Mouse (Mus musculus) midbrain, embryonic 10.5 days (tissue): ENCODE data around the gene Steap3. TPM values are rescaled to one million over a fixed set of nuclear protein-coding genes. Genes with fewer than 3 reads are reported as not detected.

Experiments used
- DNase-seq: peaks from one replicate; pipeline ENCODE4 v3.0.0-alpha.2; 2017; ENCODE audit warnings: low spot score
- H3K27ac ChIP-seq: fragments of 300-500 bp; sonication (generic); replicated peaks from 2 replicates; pipeline ENCODE4 v1.5.1; 2016; ENCODE audit warnings: mild to moderate bottlenecking
- H3K27me3 ChIP-seq: fragments of 300-500 bp; sonication (generic); 2 replicates; pipeline ENCODE4 v1.6.1; 2016; ENCODE audit warnings: low read depth, mild to moderate bottlenecking; ENCODE audit not compliant: poor library complexity, severe bottlenecking
- H3K36me3 ChIP-seq: fragments of 300-500 bp; sonication (generic); 2 replicates; pipeline ENCODE4 v1.6.1; 2016; ENCODE audit warnings: mild to moderate bottlenecking, moderate library complexity
- H3K4me1 ChIP-seq: fragments of 300-500 bp; sonication (generic); 2 replicates; pipeline ENCODE4 v1.6.1; 2016
- H3K4me3 ChIP-seq: fragments of 300-500 bp; sonication (generic); 2 replicates; pipeline ENCODE4 v1.5.1; 2016; ENCODE audit warnings: mild to moderate bottlenecking, moderate library complexity
- H3K9me3 ChIP-seq: fragments of 300-500 bp; sonication (generic); replicated peaks from 2 replicates; pipeline ENCODE4 v1.6.1; 2016; ENCODE audit warnings: mild to moderate bottlenecking
- WGBS: fragments of 180-500 bp; shearing (Covaris S2); methylation state at CpG from one replicate; pipeline ENCODE4 v1.1.7; 2016; 5-methylcytosine and 5-hydroxymethylcytosine counted together
- polyA plus RNA-seq: library from polyadenylated mRNA; unstranded; fragments of >200 nt; fragmentation: Nextera tagmentation; extraction: Ambion mirVana; gene quantifications from 2 replicates; pipeline ENCODE4 v1.2.1, GENCODE M21; 2016

Gene Steap3
- polyA plus RNA-seq, 1 experiment from 2014 or later: 3.5 TPM

GRCm38 (mm10) chr1:120190946-120191345 is 81.6 kb downstream of the Steap3 start:
- no peak for DNase-seq
- H3K27ac ChIP-seq: no peak overlapping the region
- no peak overlapping the region for H3K4me3 ChIP-seq
- no peaks in the 10 kb centered on the region for H3K36me3 ChIP-seq
- H3K9me3 ChIP-seq: no peaks in the 10 kb centered on the region
- H3K27me3 ChIP-seq: 0 out of 2 replicates have a peak, but pooled peaks cover 3% of the 10 kb centered on the region
- H3K4me1 ChIP-seq: peaks cover 20% of the 10 kb centered on the region
- 90% methylated on average over 6 of the region's 6 CpGs for WGBS

- 86% methylated on average over 2 of the region's 2 CpGs for WGBS
- no peak for DNase-seq
- Histone ChIP-seq H3K27ac (no peak overlapping the region), H3K36me3 (no peaks in the 10 kb centered on the region), H3K27me3 (0 out of 2 replicates have a peak, but pooled peaks cover 7% of the 10 kb centered on the region), H3K9me3 (no peaks in the 10 kb centered on the region), H3K4me1 (peaks cover 18% of the 10 kb centered on the region), H3K4me3 (no peak overlapping the region)
Observed at GRCm38 (mm10) chr1:120190300-120190699, 82.2 kb downstream of the Steap3 start.

- DNase-seq: no peak
- WGBS: 94% methylated on average over 6 of the region's 6 CpGs
- peaks cover 18% of the 10 kb centered on the region for H3K4me1 ChIP-seq
- H3K9me3 ChIP-seq: no peaks in the 10 kb centered on the region
- no peak overlapping the region for H3K27ac ChIP-seq
- H3K36me3 ChIP-seq: no peaks in the 10 kb centered on the region
- H3K4me3 ChIP-seq: no peak overlapping the region
- H3K27me3 ChIP-seq: 0 out of 2 replicates have a peak, but pooled peaks cover 7% of the 10 kb centered on the region
Observed at GRCm38 (mm10) chr1:120189206-120189605, 83.3 kb downstream of the Steap3 start.

GRCm38 (mm10) chr1:120187059-120187458 is 85.4 kb downstream of the Steap3 start:
- Histone ChIP-seq H3K27ac (no peak overlapping the region), H3K36me3 (no peaks in the 10 kb centered on the region), H3K4me1 (peaks cover 18% of the 10 kb centered on the region), H3K27me3 (0 out of 2 replicates have a peak, but pooled peaks cover 7% of the 10 kb centered on the region), H3K4me3 (no peak overlapping the region), H3K9me3 (no peaks in the 10 kb centered on the region)
- 57% methylated on average over 7 of the region's 7 CpGs for WGBS
- no peak for DNase-seq

- 0 out of 2 replicates have a peak, but pooled peaks cover 7% of the 10 kb centered on the region for H3K27me3 ChIP-seq
- no peak overlapping the region for H3K4me3 ChIP-seq
- H3K9me3 ChIP-seq: no peaks in the 10 kb centered on the region
- H3K4me1 ChIP-seq: peaks cover 18% of the 10 kb centered on the region
- no peaks in the 10 kb centered on the region for H3K36me3 ChIP-seq
- H3K27ac ChIP-seq: no peak overlapping the region
- no peak for DNase-seq
- WGBS: 34% methylated on average over 9 of the region's 9 CpGs
Observed at GRCm38 (mm10) chr1:120186655-120187054, 85.8 kb downstream of the Steap3 start.

- Histone ChIP-seq H3K36me3 (no peaks in the 10 kb centered on the region), H3K9me3 (no peaks in the 10 kb centered on the region), H3K27ac (no peak overlapping the region), H3K4me1 (peaks cover 18% of the 10 kb centered on the region), H3K4me3 (no peak overlapping the region), H3K27me3 (0 out of 2 replicates have a peak, but pooled peaks cover 7% of the 10 kb centered on the region)
- 33% methylated on average over 6 of the region's 6 CpGs for WGBS
- no peak for DNase-seq
Observed at GRCm38 (mm10) chr1:120186204-120186603, 86.3 kb downstream of the Steap3 start.

- DNase-seq: no peak
- Histone ChIP-seq H3K4me1 (peaks cover 14% of the 10 kb centered on the region), H3K9me3 (no peaks in the 10 kb centered on the region), H3K27me3 (no peaks in the 10 kb centered on the region), H3K4me3 (no peak overlapping the region), H3K27ac (no peak overlapping the region), H3K36me3 (no peaks in the 10 kb centered on the region)
- 92% methylated on average over 8 of the region's 8 CpGs for WGBS
Observed at GRCm38 (mm10) chr1:120177141-120177540, 95.4 kb downstream of the Steap3 start.

GRCm38 (mm10) chr1:120176313-120176712 is 96.2 kb downstream of the Steap3 start:
- peak; percentile 22 for DNase-seq
- WGBS: 56% methylated on average over 14 of the region's 14 CpGs

GRCm38 (mm10) chr1:120174991-120175390 is 97.5 kb downstream of the Steap3 start:
- Histone ChIP-seq H3K27ac (no peak overlapping the region), H3K27me3 (no peaks in the 10 kb centered on the region), H3K4me3 (no peak overlapping the region), H3K9me3 (no peaks in the 10 kb centered on the region), H3K4me1 (peaks cover 14% of the 10 kb centered on the region), H3K36me3 (no peaks in the 10 kb centered on the region)
- 87% methylated on average over 4 of the region's 4 CpGs for WGBS
- no peak for DNase-seq

More at GRCm38 (mm10) chr1:120176313-120176712, 96.2 kb downstream of the Steap3 start:
- Histone ChIP-seq H3K9me3 (no peaks in the 10 kb centered on the region), H3K27me3 (no peaks in the 10 kb centered on the region), H3K4me1 (peaks cover 14% of the 10 kb centered on the region), H3K4me3 (no peak overlapping the region), H3K27ac (peak overlapping the region; percentile 1; the same call in 1 of the 2 replicates), H3K36me3 (no peaks in the 10 kb centered on the region)

- Histone ChIP-seq H3K36me3 (no peaks in the 10 kb centered on the region), H3K27me3 (no peaks in the 10 kb centered on the region), H3K27ac (no peak overlapping the region), H3K4me1 (peaks cover 12% of the 10 kb centered on the region), H3K4me3 (no peak overlapping the region), H3K9me3 (no peaks in the 10 kb centered on the region)
- no peak for DNase-seq
- 69% methylated on average over 5 of the region's 5 CpGs for WGBS
Observed at GRCm38 (mm10) chr1:120171819-120172521, 100.5 kb downstream of the Steap3 start.

GRCm38 (mm10) chr1:120170307-120170706 is 102.2 kb downstream of the Steap3 start:
- Histone ChIP-seq H3K36me3 (no peaks in the 10 kb centered on the region), H3K9me3 (no peaks in the 10 kb centered on the region), H3K4me1 (no peaks in the 10 kb centered on the region), H3K4me3 (no peak overlapping the region), H3K27me3 (no peaks in the 10 kb centered on the region), H3K27ac (no peak overlapping the region)
- DNase-seq: no peak
- 88% methylated on average over 7 of the region's 7 CpGs for WGBS

- WGBS: 93% methylated on average over 7 of the region's 7 CpGs
- no peaks in the 10 kb centered on the region for H3K9me3 ChIP-seq
- H3K4me3 ChIP-seq: no peak overlapping the region
- H3K4me1 ChIP-seq: no peaks in the 10 kb centered on the region
- no peak for DNase-seq
- H3K27ac ChIP-seq: no peak overlapping the region
- no peaks in the 10 kb centered on the region for H3K27me3 ChIP-seq
- no peaks in the 10 kb centered on the region for H3K36me3 ChIP-seq
Observed at GRCm38 (mm10) chr1:120168674-120169073, 103.8 kb downstream of the Steap3 start.

GRCm38 (mm10) chr1:120168016-120168415 is 104.5 kb downstream of the Steap3 start:
- no peak for DNase-seq
- Histone ChIP-seq H3K4me3 (no peak overlapping the region), H3K9me3 (no peaks in the 10 kb centered on the region), H3K4me1 (no peaks in the 10 kb centered on the region), H3K27ac (no peak overlapping the region), H3K36me3 (no peaks in the 10 kb centered on the region), H3K27me3 (no peaks in the 10 kb centered on the region)
- 82% methylated on average over 4 of the region's 4 CpGs for WGBS
